ENCODE assay signal across 11 mouse cellular contexts in the genomic region with DNA sequence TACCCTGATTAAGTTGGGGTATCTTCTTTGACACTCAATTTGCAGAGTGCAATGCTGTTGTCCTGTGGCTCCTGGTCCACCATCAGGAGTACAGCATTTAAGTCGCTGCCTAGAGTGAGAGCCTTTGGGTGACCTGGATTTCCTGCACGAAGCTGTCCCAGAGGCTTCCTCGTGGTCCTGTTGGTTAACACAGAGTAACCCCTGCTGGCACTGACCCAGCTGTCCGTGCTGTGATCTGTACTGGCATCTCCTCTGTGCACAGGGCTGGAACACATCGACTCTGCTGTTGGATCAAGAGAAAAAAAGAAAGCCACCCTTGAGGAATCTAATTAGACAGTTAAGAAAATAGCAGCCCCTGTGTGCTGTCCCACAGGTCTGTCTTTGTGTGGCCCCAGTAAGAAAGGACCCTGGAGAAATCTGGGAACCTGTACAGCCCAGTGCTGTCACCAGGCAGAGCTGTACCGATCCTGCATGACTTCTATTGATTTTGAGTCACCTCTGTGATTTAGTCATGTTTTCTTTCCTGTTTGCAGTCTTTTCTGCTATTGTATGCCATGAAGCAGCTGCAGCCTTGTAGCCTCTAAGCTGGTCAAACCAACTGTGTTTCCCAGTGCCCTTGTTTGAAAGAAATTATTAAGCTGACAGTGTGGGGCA.
DNase-seq lines count a peak whose midpoint lies in the region; ATAC-seq lines count a peak whose summit lies in the region.
"Had no signal": no experiment of that assay in that cellular context is flagged by ENCODE, and none has a peak within 500 bp of the region (broad histone marks: within the 10 kb centered on the region; RNA-seq: fewer than 3 reads in every experiment).

No protein-coding gene starts in this region.

- H3K27me3 ChIP-seq in stomach, embryonic 14.5 days (ENCODE audit: control insufficient read depth, insufficient read depth, low read length): no peaks in the 10 kb centered on the region
- no peaks in the 10 kb centered on the region for H3K27me3 ChIP-seq in forebrain, embryonic 10.5 days (ENCODE audit: poor library complexity, severe bottlenecking)

- no peaks in the 10 kb centered on the region for H3K9me3 ChIP-seq in stomach, embryonic 14.5 days (ENCODE audit: control insufficient read depth, low read depth, low read length)
- H3K9me3 ChIP-seq in forebrain, embryonic 10.5 days: no peaks in the 10 kb centered on the region
- H3K9me3 ChIP-seq: midbrain, embryonic 10.5 days had no signal

- 49% methylated on average over 6 of the region's 6 CpGs for WGBS in stomach, embryonic 14.5 days
- 50% methylated on average over 6 of the region's 6 CpGs for WGBS in forebrain, embryonic 10.5 days

- H3K27ac ChIP-seq in stomach, embryonic 14.5 days (ENCODE audit: low read length): peak overlapping the region; percentile 21; the same call in 1 of the 2 replicates
- no peak overlapping the region for H3K27ac ChIP-seq in forebrain, embryonic 10.5 days
- H3K27ac ChIP-seq: midbrain, embryonic 10.5 days had no signal

- H3K9ac ChIP-seq in stomach, embryonic 14.5 days (replicated peaks; ENCODE audit: low read depth, low read length): no peak overlapping the region

- ATAC-seq in stomach, embryonic 14.5 days (ENCODE audit: insufficient number of reproducible peaks, insufficient read depth, low FRiP score, low read depth): peak; percentile 68
- ATAC-seq: intestine, embryonic 16.5 days had no signal

- DNase-seq in heart, postnatal 4 days: peak; percentile 15
- no peak for DNase-seq in heart, adult 9 months (ENCODE audit: low spot score in 2 of 2)
- peak; percentile 33 for DNase-seq in Muller cell, postnatal 12 days (ENCODE audit: inconsistent ontology term)
- DNase-seq in kidney, adult 18-20 months: peak; percentile 18
- no peak for DNase-seq in forebrain, embryonic 10.5 days (ENCODE audit: extremely low spot score, low spot score)
- DNase-seq in heart, postnatal 25 days (ENCODE audit: low spot score): no peak
- DNase-seq: lung, adult 18-20 months; thymus, adult 18-20 months had no signal

- no peak overlapping the region for H3K4me2 ChIP-seq in stomach, embryonic 14.5 days (replicated peaks; ENCODE audit: low read depth, low read length)

- no peaks in the 10 kb centered on the region for H3K36me3 ChIP-seq in stomach, embryonic 14.5 days (ENCODE audit: control insufficient read depth, insufficient read depth, low read length)
- no peaks in the 10 kb centered on the region for H3K36me3 ChIP-seq in forebrain, embryonic 10.5 days (replicated peaks)
- H3K36me3 ChIP-seq: midbrain, embryonic 10.5 days had no signal

- no peak overlapping the region for H3K4me3 ChIP-seq in stomach, embryonic 14.5 days (ENCODE audit: low read depth, low read length)
- H3K4me3 ChIP-seq in forebrain, embryonic 10.5 days: no peak overlapping the region
- H3K4me3 ChIP-seq: midbrain, embryonic 10.5 days had no signal

- intact Hi-C loops in heart, postnatal 25 days (cut with DNase I): no loop called here

- no peaks in the 10 kb centered on the region for H3K4me1 ChIP-seq in stomach, embryonic 14.5 days (ENCODE audit: control insufficient read depth, insufficient read depth, low read length)
- peaks cover 7% of the 10 kb centered on the region for H3K4me1 ChIP-seq in forebrain, embryonic 10.5 days

Comparison
In these comparisons a context has a peak if more than half of its experiments do, and no peak if none do; other contexts are left out.
1. DNase-seq: peak in heart, postnatal 4 days (single experiment), Muller cell, postnatal 12 days (single experiment) and kidney, adult 18-20 months (single experiment); none in heart, adult 9 months (0 of 2), forebrain, embryonic 10.5 days (single experiment) and heart, postnatal 25 days (single experiment).